ENCODE assay signal across 11 mouse cellular contexts in genomic region chr5:89778610-89779009, GRCm38 (mm10).
DNase-seq lines count a peak whose midpoint lies in the region; ATAC-seq and TF ChIP-seq lines count a peak whose summit lies in the region.
"Had no signal": no experiment of that assay in that cellular context is flagged by ENCODE, and none has a peak within 500 bp of the region (broad histone marks: within the 10 kb centered on the region; RNA-seq: fewer than 3 reads in every experiment).

No protein-coding gene starts in this region.

- TF ChIP-seq CTCF in kidney, postnatal 0 days (IDR thresholded peaks at IDR 0.05; ENCODE audit: low read depth), result no peak

- no peaks in the 10 kb centered on the region for H3K36me3 ChIP-seq in kidney, postnatal 0 days (ENCODE audit: insufficient read depth, low read length)
- H3K36me3 ChIP-seq: neural tube, embryonic 12.5 days had no signal

- no peak overlapping the region for H3K9ac ChIP-seq in kidney, postnatal 0 days (ENCODE audit: low read depth, low read length)
- H3K9ac ChIP-seq: neural tube, embryonic 12.5 days had no signal

- H3K9me3 ChIP-seq in kidney, postnatal 0 days (replicated peaks; ENCODE audit: low read length), result no peaks in the 10 kb centered on the region
- H3K9me3 ChIP-seq: neural tube, embryonic 12.5 days had no signal

- intact Hi-C loops in gastrocnemius, postnatal 36 days (cut with DNase I), result no loop called here

- no peaks in the 10 kb centered on the region for H3K4me1 ChIP-seq in kidney, postnatal 0 days (replicated peaks; ENCODE audit: insufficient read depth, low read length)
- H3K4me1 ChIP-seq: neural tube, embryonic 12.5 days had no signal

- no peak overlapping the region for H3K4me2 ChIP-seq in kidney, postnatal 0 days (ENCODE audit: low read length)
- H3K4me2 ChIP-seq: neural tube, embryonic 12.5 days had no signal

- no peak overlapping the region for H3K4me3 ChIP-seq in kidney, postnatal 0 days (replicated peaks; ENCODE audit: low read depth, low read length)
- H3K4me3 ChIP-seq: neural tube, embryonic 12.5 days had no signal

- H3K27me3 ChIP-seq in kidney, postnatal 0 days (ENCODE audit: insufficient read depth, low read length), result no peaks in the 10 kb centered on the region
- H3K27me3 ChIP-seq: CH12.LX; neural tube, embryonic 12.5 days had no signal

- H3K27ac ChIP-seq in kidney, postnatal 0 days, result no peak overlapping the region
- H3K27ac ChIP-seq: neural tube, embryonic 12.5 days had no signal

- DNase-seq in gastrocnemius, adult 18-20 months (ENCODE audit: low spot score), result peak; percentile 7
- DNase-seq in gastrocnemius, postnatal 36 days, result no peak
- DNase-seq in kidney, postnatal 0 days (ENCODE audit: low spot score), result peak; percentile 40
- DNase-seq in kidney, postnatal 25 days, result no peak
- DNase-seq in brain, adult 2 months (ENCODE audit: low read depth, low spot score), result peak; percentile 29
- peak; percentile 51 to 56 for DNase-seq in cerebellum, postnatal 14 days
- DNase-seq in natural killer cell, adult 2 months (ENCODE audit: low spot score in 2 of 2), result no peak
- no peak for DNase-seq in right cerebral cortex, adult 18-20 months
- DNase-seq: embryo, embryonic 11 days had no signal

- 13% methylated on average over 2 of the region's 2 CpGs for WGBS in kidney, postnatal 0 days

- ATAC-seq in kidney, postnatal 0 days (replicated peaks; ENCODE audit: low FRiP score, low read depth), result no peak

Comparison
In these comparisons a context has a peak if more than half of its experiments do, and no peak if none do; other contexts are left out.
1. DNase-seq: peak in gastrocnemius, adult 18-20 months (single experiment), kidney, postnatal 0 days (single experiment), brain, adult 2 months (single experiment) and cerebellum, postnatal 14 days (2 of 2); none in gastrocnemius, postnatal 36 days (0 of 2), kidney, postnatal 25 days (0 of 2), natural killer cell, adult 2 months (0 of 2) and right cerebral cortex, adult 18-20 months (single experiment).